8 mouse cellular contexts compared by ENCODE assay signal in genomic region chr2:49733656-49734008, GRCm38 (mm10). TPM values are rescaled to one million over a fixed set of nuclear protein-coding genes. Genes with fewer than 3 reads are reported as not detected.
DNase-seq lines count a peak whose midpoint lies in the region; ATAC-seq lines count a peak whose summit lies in the region.

No protein-coding gene starts in this region.

- no peaks in the 10 kb centered on the region for H3K9me3 ChIP-seq in lung, embryonic 15.5 days

- 56% methylated on average over 7 of the region's 7 CpGs for WGBS in lung, embryonic 15.5 days

- no peak overlapping the region for H3K4me3 ChIP-seq in lung, embryonic 15.5 days

- no peaks in the 10 kb centered on the region for H3K36me3 ChIP-seq in lung, embryonic 15.5 days

- 0 out of 2 replicates have a peak, but pooled peaks cover under 1% of the 10 kb centered on the region for H3K4me1 ChIP-seq in lung, embryonic 15.5 days

- H3K27ac ChIP-seq in lung, embryonic 15.5 days: no peak overlapping the region

- no peaks in the 10 kb centered on the region for H3K27me3 ChIP-seq in lung, embryonic 15.5 days

- DNase-seq in lung, postnatal 10 days: no peak
- DNase-seq in urinary bladder, adult 2 months (ENCODE audit: low spot score): no peak
- DNase-seq in layer of hippocampus, postnatal 10 days (ENCODE audit: low spot score in 2 of 2): no peak

- H3K4me2 ChIP-seq in lung, embryonic 15.5 days: peak overlapping the region; percentile 39; the same call in 1 of the 2 replicates

- H3K9ac ChIP-seq in lung, embryonic 15.5 days: no peak overlapping the region

- ATAC-seq in lung, embryonic 15.5 days (ENCODE audit: borderline replicate concordance, extremely low read depth, low FRiP score, low TSS enrichment): no peak
- peak; percentile 53 for ATAC-seq in activated CD4-positive, CD25-positive, alpha-beta regulatory T cell, adult 4 months
- ATAC-seq in inflammation-experienced regulatory T-cells, adult 6 months: peak; percentile 57
- ATAC-seq in megakaryocyte-erythroid progenitor cell, adult 5-6 weeks (replicated peaks; ENCODE audit: low FRiP score, low TSS enrichment, poor library complexity, severe bottlenecking): peak; percentile 62
- ATAC-seq in cerebellum, adult (ENCODE audit: insufficient number of reproducible peaks, low FRiP score, low TSS enrichment): no peak

RNA-seq across cellular contexts. Expression of gene Lypd6b, which starts 53.9 kb away (rescaled TPM):
- polyA plus RNA-seq in lung, embryonic 15.5 days (2015; fragmentation: Nextera tagmentation; extraction: Ambion mirVana): 2.0 and 2.5 TPM in 2 replicates
- under 1 TPM in 1 of 2 experiments, not detected in 1; 0.47 TPM for polyA plus RNA-seq in activated CD4-positive, CD25-positive, alpha-beta regulatory T cell, adult 4 months (2017; shearing (Covaris generic))
- under 1 TPM; 0.34 to 0.82 (median 0.44) TPM for polyA plus RNA-seq in inflammation-experienced regulatory T-cells, adult 6 months (2017; shearing (Covaris generic))
- not detected in 2 replicates for total RNA-seq in megakaryocyte-erythroid progenitor cell, adult 5-6 weeks (2014; fragmentation: Nextera tagmentation)
- total RNA-seq in megakaryocyte-erythroid progenitor cell, adult 5-6 weeks (2017): 0.95 TPM in 1 of 2 replicates, not detected in the other
- 6.8 and 7.7 TPM in 2 replicates for polyA plus RNA-seq in urinary bladder, adult 2 months (2012; rRNA removed)
- 1 to 10 TPM; 8.0 to 8.4 TPM for total RNA-seq in layer of hippocampus, postnatal 10 days (2021)

Comparison
In these comparisons a context has a peak if more than half of its experiments do, and no peak if none do; other contexts are left out.
1. ATAC-seq: peak in activated CD4-positive, CD25-positive, alpha-beta regulatory T cell, adult 4 months (single experiment), inflammation-experienced regulatory T-cells, adult 6 months (single experiment) and megakaryocyte-erythroid progenitor cell, adult 5-6 weeks (single experiment); none in lung, embryonic 15.5 days (single experiment) and cerebellum, adult (single experiment).